Mouse (Mus musculus) G1E (cell line): Measurements from ENCODE around the gene F12. TPM values are rescaled to one million over a fixed set of nuclear protein-coding genes. Genes with fewer than 3 reads are reported as not detected.
A peak's percentile ranks its signal among the peaks of the same experiment; 100 is the strongest.

Experiments used
- ATAC-seq: 2 replicates; pipeline ENCODE4 v1.8.0; 2016; ENCODE audit warnings: mild to moderate bottlenecking; ENCODE audit not compliant: insufficient number of reproducible peaks, poor library complexity, low FRiP score, severe bottlenecking; ENCODE audit errors: extremely low read depth
- DNase-seq: peaks from one replicate; pipeline ENCODE4 v3.0.0; 2012; ENCODE audit warnings: low spot score
- H3K27me3 ChIP-seq: 2 replicates; pipeline ENCODE4 v1.6.1; 2012; ENCODE audit warnings: mild to moderate bottlenecking, low read length, inconsistent platforms; ENCODE audit not compliant: insufficient read depth
- H3K36me3 ChIP-seq: replicated peaks from 2 replicates; pipeline ENCODE3; 2012; ENCODE audit warnings: mild to moderate bottlenecking, inconsistent platforms
- H3K4me1 ChIP-seq: 2 replicates; pipeline ENCODE4 v1.6.1; 2012; ENCODE audit warnings: low read depth, low read length, inconsistent platforms, mixed read lengths; ENCODE audit not compliant: insufficient read depth
- H3K4me3 ChIP-seq: 2 replicates; pipeline ENCODE4 v1.5.1; 2012; ENCODE audit warnings: low read depth, mild to moderate bottlenecking, inconsistent platforms, low read length, moderate library complexity, mixed read lengths
- H3K9me3 ChIP-seq: replicated peaks from 2 replicates; pipeline ENCODE4 v1.6.1; 2012; ENCODE audit warnings: inconsistent platforms
- CTCF ChIP-seq: IDR thresholded peaks from 2 replicates; pipeline ENCODE4 v1.5.1; 2012; ENCODE audit warnings: low read depth, low read length, inconsistent platforms, mixed read lengths
- GATA1 ChIP-seq: IDR thresholded peaks from 2 replicates; pipeline ENCODE4 v1.6.1; 2012; ENCODE audit warnings: borderline replicate concordance, low read length, inconsistent platforms, mixed read lengths
- GATA2 ChIP-seq: IDR thresholded peaks from 2 replicates; pipeline ENCODE4 v1.6.1; 2012; ENCODE audit warnings: low read depth, low read length, inconsistent platforms, borderline replicate concordance
- POLR2AphosphoS5 ChIP-seq: IDR thresholded peaks from 2 replicates; pipeline ENCODE4 v1.6.1; 2012; ENCODE audit warnings: low read depth, low read length, inconsistent platforms; ENCODE audit not compliant: insufficient replicate concordance
- TAL1 ChIP-seq: conservative IDR thresholded peaks from 2 replicates; pipeline ENCODE4 v1.6.1; 2012; ENCODE audit warnings: low read depth, low read length, inconsistent platforms, mixed read lengths
- polyA plus RNA-seq: library from polyadenylated mRNA; stranded (reverse); fragments of >175 nt; gene quantifications from 2 replicates; pipeline ENCODE4 v1.2.3, GENCODE M21; 2012
- total RNA-seq, 2 experiments: library from RNA; stranded (forward) in 1 of 2; stranded (reverse) in 1 of 2; fragments of 200-1000 nt in 1 of 2; fragments of >200 nt in 1 of 2; fragmentation: Nextera tagmentation in 1 of 2; gene quantifications; 2 replicates each; pipeline ENCODE4 v1.2.3; 2014 to 2017

The F12 gene
- total and polyA plus RNA-seq, 3 experiments = 0.05 TPM; not detected in 2

DNA sequence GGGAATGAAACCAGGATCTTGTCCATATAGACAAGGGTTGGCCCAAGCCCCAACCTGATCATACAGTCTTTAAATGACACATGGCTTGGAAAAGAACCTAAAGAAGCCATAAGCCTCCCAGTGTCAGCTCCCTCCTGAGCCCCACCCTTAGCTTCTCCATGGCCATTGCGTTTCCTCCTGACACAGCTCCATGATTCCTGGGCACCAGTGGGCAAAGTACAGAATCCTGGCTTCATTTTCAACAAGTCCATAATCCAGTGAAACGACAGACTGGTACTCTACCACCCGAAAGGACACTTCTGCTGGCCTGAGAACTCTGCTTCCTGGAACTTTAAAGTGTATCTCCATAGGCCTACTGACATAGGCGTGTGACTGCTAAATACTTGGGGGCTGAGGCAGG is 19.3 kb downstream of the F12 start:
- DNase-seq = no peak
- Histone ChIP-seq H3K4me3 (no peak overlapping the region), H3K4me1 (peaks cover 11% of the 10 kb centered on the region), H3K36me3 (no peaks in the 10 kb centered on the region), H3K9me3 (peaks cover 8% of the 10 kb centered on the region), H3K27me3 (peaks cover 75% of the 10 kb centered on the region)
- no peak for ATAC-seq
- TF ChIP-seq TAL1 (no peak), POLR2AphosphoS5 (no peak), CTCF (no peak), GATA2 (no peak), GATA1 (no peak)

- Histone ChIP-seq H3K4me1 (peaks cover 7% of the 10 kb centered on the region), H3K9me3 (peaks cover 8% of the 10 kb centered on the region), H3K4me3 (no peak overlapping the region), H3K27me3 (peaks cover 77% of the 10 kb centered on the region), H3K36me3 (no peaks in the 10 kb centered on the region)
- no peak for TF ChIP-seq CTCF
- TF ChIP-seq POLR2AphosphoS5 = no peak
- TF ChIP-seq GATA1 = no peak
- DNase-seq (no peak), ATAC-seq (no peak)
These were observed 20.7 kb downstream of the F12 start for GRCm38 (mm10) chr13:55405783-55406390.

- H3K4me1 ChIP-seq = peaks cover 7% of the 10 kb centered on the region
- TF ChIP-seq CTCF = peak; percentile 77
- TF ChIP-seq TAL1 = no peak
- peaks cover 82% of the 10 kb centered on the region for H3K27me3 ChIP-seq
- no peak overlapping the region for H3K4me3 ChIP-seq
- DNase-seq (peak; percentile 47), ATAC-seq (no peak)
- H3K36me3 ChIP-seq = no peaks in the 10 kb centered on the region
- H3K9me3 ChIP-seq = peaks cover 8% of the 10 kb centered on the region
These were observed 21.5 kb downstream of the F12 start for GRCm38 (mm10) chr13:55404853-55405782.

DNA sequence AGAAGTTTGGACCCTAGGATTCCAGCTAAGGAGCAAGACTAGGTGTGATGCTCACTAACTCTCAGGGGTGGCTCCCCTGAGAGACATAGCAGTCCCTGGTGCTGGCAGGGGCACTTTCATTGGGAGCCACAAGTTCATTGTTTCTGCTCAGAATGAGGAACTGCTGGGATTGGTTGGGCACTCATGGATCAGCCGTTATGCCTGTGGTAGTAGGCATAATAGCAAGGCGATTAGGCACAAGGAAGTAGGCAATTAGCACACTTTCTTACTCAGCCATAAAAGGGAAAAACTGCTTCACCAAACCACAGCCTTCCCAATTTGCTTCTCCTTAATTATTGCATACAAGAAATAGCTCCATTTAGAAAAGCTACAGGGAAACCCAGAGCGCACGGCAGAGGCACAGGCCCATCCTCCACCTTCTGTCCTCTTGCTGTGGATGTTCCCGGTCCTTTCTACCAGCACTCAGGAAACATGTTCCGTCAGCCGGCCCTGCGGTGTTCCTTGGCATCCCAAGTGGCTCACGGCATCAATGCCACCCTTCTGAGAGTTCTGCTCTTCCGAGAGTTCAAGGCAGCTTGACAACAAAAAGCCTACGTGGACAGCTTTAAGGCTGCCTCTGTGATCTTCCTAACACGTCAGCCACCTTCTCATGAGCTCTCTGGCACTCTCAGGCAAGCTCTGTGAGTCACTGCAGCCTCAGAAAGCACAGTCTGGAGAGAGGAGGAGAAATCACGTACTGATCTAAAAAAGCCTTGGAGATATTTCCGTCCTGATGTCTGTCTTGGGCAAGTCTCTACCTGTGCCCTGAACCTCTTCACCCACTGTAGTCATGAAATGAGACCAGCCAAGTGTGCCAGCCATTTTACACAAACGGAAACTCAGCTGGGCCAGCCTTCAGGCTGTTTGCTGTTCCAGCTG is 22.4 kb downstream of the F12 start:
- ATAC-seq = no peak

DNA sequence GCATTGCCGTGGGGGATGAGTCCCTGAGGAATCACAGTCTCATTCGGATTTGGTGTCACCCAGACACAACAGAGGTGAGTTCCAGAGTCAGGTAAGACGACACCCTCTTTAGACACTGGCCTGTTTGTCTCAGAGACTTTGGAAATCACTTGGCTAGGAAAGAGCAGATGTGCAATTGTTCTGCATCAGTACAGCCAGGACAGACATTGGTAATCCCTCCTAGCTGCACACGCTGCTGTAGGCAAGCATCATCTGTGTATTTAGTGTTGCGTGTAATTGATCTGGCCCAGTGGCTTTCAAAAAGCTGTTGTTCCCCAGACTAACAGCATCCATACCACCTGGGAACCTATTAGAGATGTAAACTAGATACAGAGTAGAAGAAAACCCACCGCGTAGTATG is 23.3 kb downstream of the F12 start:
- H3K27me3 ChIP-seq = peaks cover 81% of the 10 kb centered on the region
- H3K4me3 ChIP-seq = no peak overlapping the region
- peaks cover 8% of the 10 kb centered on the region for H3K9me3 ChIP-seq
- H3K36me3 ChIP-seq = no peaks in the 10 kb centered on the region
- DNase-seq (no peak), ATAC-seq (no peak)
- TF ChIP-seq GATA2 = no peak
- TF ChIP-seq CTCF = no peak
- no peak for TF ChIP-seq POLR2AphosphoS5
- TF ChIP-seq GATA1 = no peak
- no peak for TF ChIP-seq TAL1
- H3K4me1 ChIP-seq = peaks cover 7% of the 10 kb centered on the region

More for the DNA sequence above, 22.4 kb downstream of the F12 start:
- Histone ChIP-seq H3K4me3 (no peak overlapping the region), H3K27me3 (peaks cover 80% of the 10 kb centered on the region), H3K4me1 (peaks cover 7% of the 10 kb centered on the region), H3K9me3 (peaks cover 8% of the 10 kb centered on the region), H3K36me3 (no peaks in the 10 kb centered on the region)
- TF ChIP-seq TAL1 (no peak), GATA2 (no peak), GATA1 (no peak), POLR2AphosphoS5 (no peak), CTCF (no peak)
- DNase-seq = no peak

DNA sequence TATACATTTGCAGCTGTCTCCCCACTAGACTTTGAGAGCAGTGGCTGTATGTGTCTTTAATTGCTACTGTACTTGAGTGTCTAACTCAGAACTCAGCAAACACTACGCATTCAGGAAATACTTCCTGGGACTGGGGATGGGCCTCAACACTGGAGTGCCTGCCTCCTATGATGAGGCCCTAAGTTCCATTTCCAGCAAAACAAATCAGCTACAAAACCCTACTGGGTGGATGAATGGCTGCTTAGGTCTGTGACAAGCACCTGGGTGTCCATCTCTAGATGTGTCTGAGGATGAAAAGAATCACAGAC is 26.6 kb downstream of the F12 start:
- peaks cover 4% of the 10 kb centered on the region for H3K9me3 ChIP-seq
- TF ChIP-seq GATA1 (no peak), GATA2 (no peak), CTCF (no peak), TAL1 (no peak), POLR2AphosphoS5 (no peak)
- no peaks in the 10 kb centered on the region for H3K36me3 ChIP-seq
- H3K4me3 ChIP-seq = no peak overlapping the region
- H3K4me1 ChIP-seq = 0 out of 2 replicates have a peak, but pooled peaks cover 2% of the 10 kb centered on the region
- ATAC-seq (no peak), DNase-seq (no peak)
- H3K27me3 ChIP-seq = peaks cover 71% of the 10 kb centered on the region
